Mouse (Mus musculus) forebrain, embryonic 15.5 days (tissue): Measurements from ENCODE around the gene Hsp90b1. TPM values are rescaled to one million over a fixed set of nuclear protein-coding genes. Genes with fewer than 3 reads are reported as not detected.

ENCODE experiments used
- microRNA-seq: library from miRNA; unstranded; fragments of <30 nt; microRNA quantifications from one replicate; pipeline ENCODE4, GENCODE M21; 2016
- polyA plus RNA-seq: library from polyadenylated mRNA; unstranded; fragments of >200 nt; fragmentation: Nextera tagmentation; extraction: Ambion mirVana; gene quantifications from 2 replicates; pipeline ENCODE4 v1.2.1, GENCODE M21; 2015

Hsp90b1 gene
- polyA plus RNA-seq, 1 experiment from 2014 or later: 292 TPM

Small RNA genes within 50 kb of the gene (microRNA-seq; reads per million reads assigned to microRNA genes)
- gene Gm25745: 2.0 reads per million

Other genes with a start within 250 kb of the Hsp90b1 start
- 17.1 and 18.1 TPM in 2 replicates for gene Syn3, start 206.6 kb downstream of the Hsp90b1 start, polyA plus RNA-seq
- gene Ttc41, start 302 bp upstream of the Hsp90b1 start, polyA plus RNA-seq: 1.3 and 1.5 TPM in 2 replicates
- not detected in 2 replicates for gene Gm49358, start 58.5 kb upstream of the Hsp90b1 start, polyA plus RNA-seq
- 6.6 and 6.7 TPM in 2 replicates for gene Nt5dc3, start 73.5 kb upstream of the Hsp90b1 start, polyA plus RNA-seq